Mouse (Mus musculus) ES-E14 (cell line): Measurements from ENCODE around the gene Zbtb6.

Experiments used
- MAFK ChIP-seq: IDR thresholded peaks from 2 replicates; pipeline ENCODE4 v1.6.1; 2014; ENCODE audit warnings: mild to moderate bottlenecking, low read depth, low read length, inconsistent platforms; ENCODE audit not compliant: insufficient read depth
- ZC3H11A ChIP-seq: IDR thresholded peaks from 2 replicates; pipeline ENCODE4 v1.6.1; 2012; ENCODE audit warnings: low read depth, mild to moderate bottlenecking, inconsistent platforms, low read length, borderline replicate concordance
- ZNF384 ChIP-seq: IDR thresholded peaks from 2 replicates; pipeline ENCODE4 v1.6.1; 2012; ENCODE audit warnings: low read depth, low read length, inconsistent platforms

- TF ChIP-seq MAFK (no peak), ZC3H11A (no peak), ZNF384 (no peak)
These were observed 62.8 kb downstream of the Zbtb6 start for GRCm38 (mm10) chr2:37380189-37380588.
